Mouse (Mus musculus) CH12.LX (cell line): Measurements from ENCODE around the gene Hagh.

Source experiments
- CTCF ChIP-seq, 2 experiments: IDR thresholded peaks in 1 of 2; conservative IDR thresholded peaks in 1 of 2; 2 replicates each; pipeline ENCODE4 v1.5.1; 2011 to 2012; ENCODE audit warnings: low read depth in 2 of 2, low read length in 2 of 2, improper control_type of control experiment in 1 of 2, inconsistent platforms in 1 of 2, mild to moderate bottlenecking in 1 of 2, moderate library complexity in 1 of 2
- HCFC1 ChIP-seq: IDR thresholded peaks from 2 replicates; pipeline ENCODE4 v1.6.1; 2012; ENCODE audit warnings: low read depth, mild to moderate bottlenecking, inconsistent platforms, low read length, improper control_type of control experiment
- MEF2A ChIP-seq: IDR thresholded peaks from 2 replicates; pipeline ENCODE4 v1.6.1; 2014; ENCODE audit warnings: low read depth, mild to moderate bottlenecking, inconsistent platforms, low read length, improper control_type of control experiment, borderline replicate concordance
- POLR2A ChIP-seq: IDR thresholded peaks from 2 replicates; pipeline ENCODE4 v1.6.1; 2011; ENCODE audit warnings: low read depth, mild to moderate bottlenecking, improper control_type of control experiment, low read length
- ZKSCAN1 ChIP-seq: IDR thresholded peaks from 2 replicates; pipeline ENCODE4 v1.6.1; 2012; ENCODE audit warnings: low read depth, inconsistent platforms, low read length, improper control_type of control experiment, borderline replicate concordance

DNA sequence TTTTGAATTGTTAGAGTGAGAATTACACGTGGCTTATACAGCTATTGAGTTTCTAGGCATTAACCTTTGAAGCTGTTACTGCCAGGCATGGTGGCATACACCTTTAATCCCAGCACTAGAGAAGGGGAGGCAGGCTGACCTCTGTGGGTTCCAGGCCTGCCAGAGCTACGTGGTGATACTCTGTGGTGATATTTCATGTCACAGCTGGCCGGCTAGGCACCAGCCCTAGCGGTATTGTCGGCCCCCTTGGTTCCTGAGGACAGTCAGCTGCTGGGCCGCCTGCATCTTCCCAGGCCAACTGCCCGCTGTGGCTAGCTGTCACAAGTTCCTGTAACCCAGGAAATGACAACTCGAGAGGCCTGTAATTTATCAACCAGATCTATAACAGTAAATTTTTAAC, 47.8 kb upstream of the Hagh start:
- TF ChIP-seq POLR2A (no peak), MEF2A (no peak), HCFC1 (no peak), CTCF (conservative IDR thresholded peaks at IDR 0.05 in 1 of 2, IDR thresholded peaks at IDR 0.05 in 1 of 2; ENCODE audit: low read depth in 2 of 2, low read length in 2 of 2) (no peak), ZKSCAN1 (no peak)
